Comparison of ENCODE assay signal across 23 mouse cellular contexts in genomic region chr10:110400642-110401041, GRCm38 (mm10). TPM values are rescaled to one million over a fixed set of nuclear protein-coding genes. Genes with fewer than 3 reads are reported as not detected.
DNase-seq lines count a peak whose midpoint lies in the region; ATAC-seq and TF ChIP-seq lines count a peak whose summit lies in the region.
"Had no signal": no experiment of that assay in that cellular context is flagged by ENCODE, and none has a peak within 500 bp of the region (broad histone marks: within the 10 kb centered on the region; RNA-seq: fewer than 3 reads in every experiment).

No protein-coding gene starts in this region.

- H3K79me2 ChIP-seq in heart, adult 2 months (replicated peaks; ENCODE audit: control insufficient read depth, insufficient read depth, low read length) = no peaks in the 10 kb centered on the region

- intact Hi-C loops in heart, adult 2 months (cut with DNase I) = no loop called here

- no peak for TF ChIP-seq EP300 in heart, adult 2 months (IDR thresholded peaks at IDR 0.05; ENCODE audit: insufficient read depth, low read depth, low read length)

- H3K4me1 ChIP-seq in heart, adult 2 months (ENCODE audit: control insufficient read depth, insufficient read depth, low read length) = no peaks in the 10 kb centered on the region; the same call in 1 of the 2 replicates
- H3K4me1 ChIP-seq in lung, embryonic 14.5 days (ENCODE audit: insufficient read depth) = no peaks in the 10 kb centered on the region
- H3K4me1 ChIP-seq: forebrain, embryonic 10.5 days; kidney, embryonic 15.5 days; limb, embryonic 12.5 days; megakaryocyte, embryonic 14.5 days had no signal

- H3K9ac ChIP-seq in heart, adult 2 months (ENCODE audit: low read depth, low read length) = no peak overlapping the region
- no peak overlapping the region for H3K9ac ChIP-seq in lung, embryonic 14.5 days
- H3K9ac ChIP-seq: hindbrain, embryonic 13.5 days; kidney, embryonic 15.5 days; limb, embryonic 12.5 days; liver, postnatal 0 days had no signal

- H3K4me2 ChIP-seq in lung, embryonic 14.5 days = no peak overlapping the region
- H3K4me2 ChIP-seq: hindbrain, embryonic 13.5 days; kidney, embryonic 15.5 days; limb, embryonic 12.5 days; liver, embryonic 11.5 days had no signal

- no peaks in the 10 kb centered on the region for H3K9me3 ChIP-seq in lung, embryonic 14.5 days (ENCODE audit: low read depth, low read length)
- H3K9me3 ChIP-seq: forebrain, embryonic 10.5 days; hindbrain, embryonic 13.5 days; kidney, embryonic 15.5 days; limb, embryonic 12.5 days had no signal

- H3K4me3 ChIP-seq in heart, adult 2 months = no peak overlapping the region
- H3K4me3 ChIP-seq in lung, embryonic 14.5 days (ENCODE audit: low read depth, low read length) = no peak overlapping the region
- H3K4me3 ChIP-seq: forebrain, embryonic 10.5 days; hindbrain, embryonic 13.5 days; kidney, embryonic 15.5 days; limb, embryonic 12.5 days; megakaryocyte, embryonic 14.5 days had no signal

- ATAC-seq in lung, embryonic 14.5 days (ENCODE audit: insufficient read depth) = no peak
- ATAC-seq: forebrain, embryonic 16.5 days; liver, postnatal 0 days had no signal

- H3K27me3 ChIP-seq in heart, adult 2 months (ENCODE audit: control insufficient read depth, insufficient read depth, low read length) = no peaks in the 10 kb centered on the region
- H3K27me3 ChIP-seq in lung, embryonic 14.5 days (ENCODE audit: insufficient read depth, low read length) = no peaks in the 10 kb centered on the region
- H3K27me3 ChIP-seq: hindbrain, embryonic 13.5 days; kidney, embryonic 15.5 days; limb, embryonic 12.5 days; megakaryocyte, embryonic 14.5 days had no signal

- H3K36me3 ChIP-seq in heart, adult 2 months (ENCODE audit: control insufficient read depth, insufficient read depth, low read length) = no peaks in the 10 kb centered on the region
- H3K36me3 ChIP-seq in lung, embryonic 14.5 days (ENCODE audit: insufficient read depth) = no peaks in the 10 kb centered on the region
- H3K36me3 ChIP-seq: forebrain, embryonic 10.5 days; hindbrain, embryonic 13.5 days; kidney, embryonic 15.5 days; limb, embryonic 12.5 days had no signal

- DNase-seq in heart, adult 9 months (ENCODE audit: low spot score in 2 of 2) = peak; percentile 1 to 3
- no peak for DNase-seq in heart, adult 2 months
- DNase-seq in lung, embryonic 14.5 days = peak; percentile 24
- no peak for DNase-seq in lung, postnatal 25 days (ENCODE audit: low spot score)
- DNase-seq in brain, embryonic 14.5 days (ENCODE audit: low read depth) = peak; percentile 33
- DNase-seq in heart, postnatal 4 days = peak; percentile 14
- DNase-seq in spleen, adult 18-20 months = no peak
- DNase-seq: adrenal gland, postnatal 36 days; cerebellum, adult 11-12 months; cerebellum, postnatal 10 days; gastrocnemius, postnatal 10 days; kidney, adult 11 months; kidney, postnatal 36 days; liver, postnatal 0 days; midbrain, embryonic 14.5 days; thymus, postnatal 14 days had no signal

- WGBS in heart, adult 2 months = 43% methylated on average over 6 of the region's 6 CpGs
- WGBS in lung, embryonic 14.5 days = 70% methylated on average over 6 of the region's 6 CpGs

- TF ChIP-seq POLR2A in heart, adult 2 months (IDR thresholded peaks at IDR 0.05; ENCODE audit: insufficient read depth, low read depth, low read length) = no peak
- TF ChIP-seq POLR2A in brain, embryonic 14.5 days (IDR thresholded peaks at IDR 0.05; ENCODE audit: borderline replicate concordance, extremely low read depth, insufficient read depth, insufficient read length, poor library complexity, severe bottlenecking) = no peak

- no peak for TF ChIP-seq CTCF in heart, adult 2 months (IDR thresholded peaks at IDR 0.05)
- no peak for TF ChIP-seq CTCF in lung, embryonic 14.5 days (IDR thresholded peaks at IDR 0.05; ENCODE audit: low read depth)
- no peak for TF ChIP-seq CTCF in brain, embryonic 14.5 days (IDR thresholded peaks at IDR 0.05; ENCODE audit: borderline replicate concordance, extremely low read depth, insufficient read depth, insufficient read length)

- no peak overlapping the region for H3K27ac ChIP-seq in heart, adult 2 months
- H3K27ac ChIP-seq in lung, embryonic 14.5 days (ENCODE audit: low read depth) = no peak overlapping the region
- H3K27ac ChIP-seq: forebrain, embryonic 10.5 days; hindbrain, embryonic 13.5 days; kidney, embryonic 15.5 days; limb, embryonic 12.5 days had no signal

RNA-seq across cellular contexts. Expression of gene Nav3, which starts 55.4 kb away (rescaled TPM):
- 1 to 10 TPM; 2.0 to 3.6 TPM for total RNA-seq in heart, adult 2 months (2021)
- 1.1 and 2.5 TPM in 2 replicates for polyA plus RNA-seq in heart, adult 2 months (2012; rRNA removed)
- 3.7 and 3.9 TPM in 2 replicates for polyA plus RNA-seq in lung, embryonic 14.5 days (2014; fragmentation: Nextera tagmentation; extraction: Ambion mirVana)
- 20.0 and 34.8 TPM in 2 replicates for polyA plus RNA-seq in brain, embryonic 14.5 days (2012; rRNA removed)
- total RNA-seq in heart, postnatal 4 days (2021) = 10 to 100 TPM in 1 of 2 experiments, 1 to 10 TPM in 1; 9.6 to 16.4 TPM

Comparison
In these comparisons a context has a peak if more than half of its experiments do, and no peak if none do; other contexts are left out.
1. DNase-seq: peak in heart, adult 9 months (2 of 2), lung, embryonic 14.5 days (single experiment), brain, embryonic 14.5 days (single experiment) and heart, postnatal 4 days (single experiment); none in heart, adult 2 months (0 of 2), lung, postnatal 25 days (single experiment) and spleen, adult 18-20 months (0 of 2).